Mouse (Mus musculus) thymus, adult 2 months (tissue): Measurements from ENCODE around the gene Aldh3a1. TPM values are rescaled to one million over a fixed set of nuclear protein-coding genes. Genes with fewer than 3 reads are reported as not detected.
A peak's percentile ranks its signal among the peaks of the same experiment; 100 is the strongest.

ENCODE experiments used
- DNase-seq: peaks from one replicate; pipeline ENCODE4 v3.0.0; 2021
- H3K27ac ChIP-seq: fragments of 200-500 bp; 2 replicates; pipeline ENCODE4 v1.5.1; 2012; ENCODE audit warnings: low read length, control low read depth; ENCODE audit not compliant: control insufficient read depth, insufficient read depth
- H3K27me3 ChIP-seq: fragments of 200-500 bp; 2 replicates; pipeline ENCODE4 v1.6.1; 2012; ENCODE audit warnings: mild to moderate bottlenecking, low read length, moderate library complexity, mixed read lengths; ENCODE audit not compliant: control insufficient read depth, insufficient read depth
- H3K36me3 ChIP-seq: fragments of 200-500 bp; 2 replicates; pipeline ENCODE4 v1.6.1; 2012; ENCODE audit warnings: mild to moderate bottlenecking, low read length, moderate library complexity; ENCODE audit not compliant: control insufficient read depth, insufficient read depth
- H3K4me1 ChIP-seq: fragments of 200-500 bp; replicated peaks from 2 replicates; pipeline ENCODE4 v1.6.1; 2012; ENCODE audit warnings: low read length; ENCODE audit not compliant: control insufficient read depth, insufficient read depth
- H3K4me3 ChIP-seq: fragments of 200-500 bp; 2 replicates; pipeline ENCODE4 v1.5.1; 2012; ENCODE audit warnings: mild to moderate bottlenecking, low read length, control low read depth, moderate library complexity; ENCODE audit not compliant: control insufficient read depth, insufficient read depth
- CTCF ChIP-seq: fragments of 200-500 bp; IDR thresholded peaks from 2 replicates; pipeline ENCODE4 v1.5.1; 2012; ENCODE audit warnings: mild to moderate bottlenecking, control low read depth, low read length, moderate library complexity, borderline replicate concordance; ENCODE audit not compliant: control insufficient read depth, poor library complexity, insufficient read depth; ENCODE audit errors: extremely low read depth
- POLR2A ChIP-seq: fragments of 200-500 bp; IDR thresholded peaks from 2 replicates; pipeline ENCODE4 v1.6.1; 2012; ENCODE audit warnings: mild to moderate bottlenecking, low read length, control low read depth, moderate library complexity; ENCODE audit not compliant: control insufficient read depth, poor library complexity, insufficient read depth; ENCODE audit errors: extremely low read depth
- WGBS: fragments of 180-500 bp; shearing (Covaris S2); methylation state at CpG from one replicate; pipeline ENCODE4 v1.1.7; 2018; 5-methylcytosine and 5-hydroxymethylcytosine counted together
- polyA plus RNA-seq: library from polyadenylated mRNA; depleted of rRNA; stranded (reverse); fragments of >200 nt; gene quantifications from 2 replicates; pipeline ENCODE4 v1.2.3, GENCODE M21; 2012

The Aldh3a1 gene
- polyA plus RNA-seq, 1 experiment, result 1.4 TPM

GRCm38 (mm10) chr11:61193392-61193791 is 13.9 kb upstream of the Aldh3a1 start:
- peak; percentile 76 for DNase-seq
- WGBS, result 2% methylated on average over 9 of the region's 9 CpGs
- Histone ChIP-seq H3K36me3 (no peaks in the 10 kb centered on the region), H3K4me1 (no peaks in the 10 kb centered on the region), H3K4me3 (no peak overlapping the region), H3K27me3 (no peaks in the 10 kb centered on the region), H3K27ac (no peak overlapping the region)
- TF ChIP-seq CTCF (peak; percentile 87), POLR2A (no peak)

- 90% methylated on average over 14 of the region's 14 CpGs for WGBS
- Histone ChIP-seq H3K27ac (no peak overlapping the region), H3K4me3 (no peak overlapping the region), H3K36me3 (no peaks in the 10 kb centered on the region), H3K27me3 (no peaks in the 10 kb centered on the region), H3K4me1 (no peaks in the 10 kb centered on the region)
- DNase-seq, result no peak
- TF ChIP-seq CTCF (no peak), POLR2A (no peak)
Measured at GRCm38 (mm10) chr11:61196616-61197353, 10.6 kb upstream of the Aldh3a1 start.

GRCm38 (mm10) chr11:61197935-61198334 is 9.4 kb upstream of the Aldh3a1 start:
- DNase-seq, result no peak
- Histone ChIP-seq H3K4me3 (no peak overlapping the region), H3K27me3 (no peaks in the 10 kb centered on the region)

GRCm38 (mm10) chr11:61199620-61200362 is 7.5 kb upstream of the Aldh3a1 start:
- no peak for DNase-seq
- Histone ChIP-seq H3K27ac (no peak overlapping the region), H3K36me3 (no peaks in the 10 kb centered on the region), H3K4me3 (no peak overlapping the region), H3K4me1 (no peaks in the 10 kb centered on the region), H3K27me3 (no peaks in the 10 kb centered on the region)
- WGBS, result 84% methylated on average over 4 of the region's 4 CpGs
- no peak for TF ChIP-seq POLR2A
- TF ChIP-seq CTCF, result no peak

More at GRCm38 (mm10) chr11:61197935-61198334, 9.4 kb upstream of the Aldh3a1 start:
- no peaks in the 10 kb centered on the region for H3K36me3 ChIP-seq
- TF ChIP-seq POLR2A (no peak), CTCF (no peak)
- H3K4me1 ChIP-seq, result no peaks in the 10 kb centered on the region
- no peak overlapping the region for H3K27ac ChIP-seq

GRCm38 (mm10) chr11:61202186-61202585 is 5.2 kb upstream of the Aldh3a1 start:
- no peak overlapping the region for H3K4me3 ChIP-seq
- H3K4me1 ChIP-seq, result no peaks in the 10 kb centered on the region
- DNase-seq, result no peak
- H3K27ac ChIP-seq, result no peak overlapping the region
- WGBS, result 95% methylated on average over 6 of the region's 6 CpGs
- H3K36me3 ChIP-seq, result no peaks in the 10 kb centered on the region
- no peak for TF ChIP-seq POLR2A
- no peak for TF ChIP-seq CTCF
- no peaks in the 10 kb centered on the region for H3K27me3 ChIP-seq

- 62% methylated on average over 2 of the region's 2 CpGs for WGBS
- no peak for TF ChIP-seq POLR2A
- no peak for TF ChIP-seq CTCF
Measured at GRCm38 (mm10) chr11:61202810-61203209, 4.5 kb upstream of the Aldh3a1 start.

More at GRCm38 (mm10) chr11:61202810-61203209, 4.5 kb upstream of the Aldh3a1 start:
- no peak overlapping the region for H3K4me3 ChIP-seq
- H3K36me3 ChIP-seq, result no peaks in the 10 kb centered on the region
- H3K27me3 ChIP-seq, result no peaks in the 10 kb centered on the region
- no peak for DNase-seq
- no peaks in the 10 kb centered on the region for H3K4me1 ChIP-seq
- no peak overlapping the region for H3K27ac ChIP-seq
